Mouse (Mus musculus): ENCODE data around the gene Prdm16. TPM values are rescaled to one million over a fixed set of nuclear protein-coding genes. Genes with fewer than 3 reads are reported as not detected.

The Prdm16 gene
- polyA plus RNA-seq, 1 experiment from 2014 or later, result 16.2 TPM

DNA sequence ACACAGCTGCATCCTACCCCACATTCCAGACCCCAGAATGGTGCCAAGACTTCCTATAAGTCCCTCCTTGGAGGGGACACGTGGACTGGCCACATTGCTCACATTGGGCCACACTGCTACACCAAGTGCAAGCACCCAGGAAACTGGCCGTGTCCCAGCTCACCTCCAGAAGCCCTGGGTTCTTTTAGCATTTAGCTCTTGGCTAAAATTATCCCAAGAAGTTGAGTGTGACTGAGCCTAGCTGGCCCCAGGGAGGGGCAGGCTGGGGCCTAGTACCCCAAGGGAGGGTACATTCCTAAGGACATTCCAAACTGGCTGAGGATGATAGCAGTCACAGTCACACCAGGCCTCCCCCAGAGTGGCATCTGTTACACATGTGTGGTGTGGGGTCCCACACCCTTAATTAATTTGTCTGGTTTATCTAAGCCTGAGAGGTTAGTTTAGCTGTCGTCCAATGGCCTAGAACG is 342.9 kb downstream of the Prdm16 start:
- H3K4me1 ChIP-seq, result no peaks in the 10 kb centered on the region
- H3K36me3 ChIP-seq, result no peaks in the 10 kb centered on the region
- H3K4me3 ChIP-seq, result no peak overlapping the region
- H3K9me3 ChIP-seq, result no peaks in the 10 kb centered on the region
- no peak overlapping the region for H3K4me2 ChIP-seq (replicated peaks)
- no peak for ATAC-seq (ENCODE audit: low FRiP score, low read depth)
- H3K9ac ChIP-seq (replicated peaks), result no peak overlapping the region
- peaks cover 17% of the 10 kb centered on the region for H3K27me3 ChIP-seq
- H3K27ac ChIP-seq (replicated peaks), result no peak overlapping the region
- 62% methylated on average over 4 of the region's 4 CpGs for WGBS

DNA sequence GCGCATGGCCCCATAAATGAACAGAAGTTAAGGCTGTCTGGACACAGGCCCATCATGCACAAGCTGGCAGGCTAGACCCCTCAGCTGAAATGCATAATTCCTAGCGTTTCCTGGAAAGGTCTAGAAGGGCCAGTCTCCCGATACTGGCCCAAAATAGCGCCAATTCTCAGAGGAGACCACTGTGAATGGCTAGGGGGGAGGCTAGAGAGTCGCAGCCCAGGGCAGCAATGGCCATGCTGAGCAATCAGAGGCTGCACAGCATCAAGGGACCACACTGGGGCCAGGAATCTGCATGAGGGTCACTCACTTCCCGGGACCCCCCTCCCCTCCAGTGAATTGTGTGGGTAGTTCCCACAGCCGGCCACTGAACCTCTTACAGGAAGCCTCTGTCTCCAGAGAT is 353.0 kb downstream of the Prdm16 start:
- H3K4me1 ChIP-seq, result no peaks in the 10 kb centered on the region
- H3K9ac ChIP-seq (replicated peaks), result no peak overlapping the region
- H3K27ac ChIP-seq (replicated peaks), result no peak overlapping the region
- peaks cover 4% of the 10 kb centered on the region; the same call in 1 of the 2 replicates for H3K27me3 ChIP-seq
- H3K4me3 ChIP-seq, result no peak overlapping the region
- no peak for ATAC-seq (ENCODE audit: low FRiP score, low read depth)
- no peaks in the 10 kb centered on the region for H3K36me3 ChIP-seq
- 79% methylated on average over 7 of the region's 7 CpGs for WGBS
- no peak overlapping the region for H3K4me2 ChIP-seq (replicated peaks)
- H3K9me3 ChIP-seq, result no peaks in the 10 kb centered on the region

DNA sequence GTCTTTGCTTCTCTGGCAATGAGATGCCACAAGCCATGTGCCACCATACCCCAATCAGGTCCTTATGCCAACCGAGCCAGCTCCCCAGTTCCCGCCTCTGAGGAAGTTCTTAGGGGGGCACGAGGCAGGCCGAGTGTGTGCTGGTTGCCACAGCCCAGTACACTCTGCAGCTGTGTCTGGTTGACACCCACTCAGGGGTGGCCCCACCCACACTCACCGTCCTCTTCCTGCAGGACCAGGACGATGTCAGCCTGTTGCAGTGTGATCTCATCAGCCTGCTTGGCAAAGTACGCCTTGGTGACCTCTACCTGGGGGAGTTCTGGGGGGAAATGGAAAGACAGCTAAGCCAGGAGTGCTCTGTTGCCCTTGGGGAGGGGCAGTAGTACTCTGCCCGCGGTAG is 357.2 kb downstream of the Prdm16 start:
- H3K4me2 ChIP-seq (replicated peaks), result no peak overlapping the region
- 0 out of 2 replicates have a peak, but pooled peaks cover 4% of the 10 kb centered on the region for H3K27me3 ChIP-seq
- WGBS, result 88% methylated on average over 9 of the region's 9 CpGs
- no peaks in the 10 kb centered on the region for H3K4me1 ChIP-seq
- no peak overlapping the region for H3K4me3 ChIP-seq
- H3K9ac ChIP-seq (replicated peaks), result no peak overlapping the region
- peaks cover 3% of the 10 kb centered on the region for H3K36me3 ChIP-seq
- ATAC-seq (ENCODE audit: low FRiP score, low read depth), result no peak
- H3K9me3 ChIP-seq, result no peaks in the 10 kb centered on the region
- no peak overlapping the region for H3K27ac ChIP-seq (replicated peaks)

DNA sequence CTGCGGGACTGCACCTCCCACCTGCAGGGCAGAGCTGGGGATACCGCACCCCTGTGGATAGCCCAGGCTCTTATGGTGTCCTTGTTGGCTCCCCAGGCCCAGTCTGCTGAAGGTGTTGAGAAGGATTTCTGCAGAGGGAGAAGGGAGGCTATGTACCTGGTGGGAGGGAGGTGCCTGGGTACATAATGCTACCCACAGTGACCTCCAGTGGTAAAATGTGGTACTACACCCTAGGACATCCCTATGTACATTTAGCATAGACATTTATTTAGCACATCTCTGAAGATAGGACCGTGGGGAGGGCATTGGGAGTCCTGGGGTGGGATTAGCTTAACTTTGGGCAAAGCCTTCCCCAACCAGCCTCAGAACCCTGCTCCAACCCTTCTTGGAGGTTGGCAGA is 363.7 kb downstream of the Prdm16 start:
- no peak overlapping the region for H3K27ac ChIP-seq (replicated peaks)
- H3K4me1 ChIP-seq, result no peaks in the 10 kb centered on the region
- H3K36me3 ChIP-seq, result peaks cover 12% of the 10 kb centered on the region
- no peak overlapping the region for H3K4me3 ChIP-seq
- 47% methylated on average over 3 of the region's 3 CpGs for WGBS
- H3K27me3 ChIP-seq, result no peaks in the 10 kb centered on the region
- H3K9ac ChIP-seq (replicated peaks), result no peak overlapping the region
- H3K9me3 ChIP-seq, result no peaks in the 10 kb centered on the region
- no peak for ATAC-seq (ENCODE audit: low FRiP score, low read depth)
- H3K4me2 ChIP-seq (replicated peaks), result no peak overlapping the region

DNA sequence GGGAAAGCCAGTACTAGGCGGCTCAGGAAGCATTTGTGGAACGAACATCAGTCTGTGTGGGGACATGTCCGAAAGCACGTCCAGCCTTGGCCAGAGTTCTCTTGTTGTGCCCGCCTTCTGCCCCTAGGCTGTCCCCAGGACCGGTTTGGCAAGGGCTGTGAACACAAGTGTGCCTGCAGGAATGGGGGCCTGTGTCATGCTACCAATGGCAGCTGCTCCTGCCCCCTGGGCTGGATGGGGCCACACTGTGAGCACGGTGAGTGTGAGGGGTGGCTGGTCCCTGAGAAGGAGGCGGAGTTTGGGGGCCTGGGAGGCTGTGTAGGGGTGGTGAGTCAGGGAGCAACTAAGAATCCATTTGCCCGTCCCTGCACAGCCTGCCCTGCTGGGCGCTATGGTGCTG is 367.2 kb downstream of the Prdm16 start:
- no peak overlapping the region for H3K4me3 ChIP-seq
- no peaks in the 10 kb centered on the region for H3K27me3 ChIP-seq
- H3K4me2 ChIP-seq (replicated peaks), result no peak overlapping the region
- H3K27ac ChIP-seq (replicated peaks), result no peak overlapping the region
- ATAC-seq (ENCODE audit: low FRiP score, low read depth), result no peak
- no peaks in the 10 kb centered on the region for H3K4me1 ChIP-seq
- no peak overlapping the region for H3K9ac ChIP-seq (replicated peaks)
- peaks cover 9% of the 10 kb centered on the region for H3K36me3 ChIP-seq
- H3K9me3 ChIP-seq, result no peaks in the 10 kb centered on the region
- WGBS, result 61% methylated on average over 10 of the region's 10 CpGs

DNA sequence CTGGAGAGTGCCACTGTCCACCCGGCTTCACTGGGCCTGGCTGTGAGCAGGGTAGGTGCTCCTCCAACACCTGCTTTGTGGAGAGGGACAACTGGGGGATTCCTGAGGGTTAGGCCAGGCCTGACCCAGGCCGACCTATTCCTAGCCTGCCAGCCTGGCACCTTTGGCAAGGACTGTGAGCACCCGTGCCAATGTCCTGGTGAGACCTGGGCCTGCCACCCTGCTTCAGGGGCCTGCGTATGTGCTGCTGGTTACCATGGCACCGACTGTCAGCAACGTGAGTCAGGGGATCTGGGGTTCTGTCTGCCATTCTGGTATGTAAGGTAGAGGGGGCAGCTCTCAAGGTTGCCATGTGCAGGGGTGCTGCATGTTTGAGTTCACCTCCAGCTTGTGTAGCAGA is 369.2 kb downstream of the Prdm16 start:
- Histone ChIP-seq H3K27ac (replicated peaks) (no peak overlapping the region), H3K4me1 (no peaks in the 10 kb centered on the region), H3K9ac (replicated peaks) (no peak overlapping the region), H3K27me3 (no peaks in the 10 kb centered on the region), H3K36me3 (peaks cover 10% of the 10 kb centered on the region), H3K4me3 (no peak overlapping the region), H3K4me2 (replicated peaks) (no peak overlapping the region), H3K9me3 (0 out of 2 replicates have a peak, but pooled peaks cover 2% of the 10 kb centered on the region)
- WGBS, result 85% methylated on average over 6 of the region's 6 CpGs
- no peak for ATAC-seq (ENCODE audit: low FRiP score, low read depth)

Other genes with a start within 250 kb of the Prdm16 start
- gene Actrt2, start 31.0 kb upstream of the Prdm16 start, polyA plus RNA-seq (2016; fragmentation: Nextera tagmentation; extraction: Ambion mirVana), result not detected in 2 replicates
- 0.16 and 0.46 TPM in 2 replicates for gene Ttc34, start 200.6 kb upstream of the Prdm16 start, polyA plus RNA-seq (2016; fragmentation: Nextera tagmentation; extraction: Ambion mirVana)
- 0.19 and 0.37 TPM in 2 replicates for gene Mmel1, start 232.7 kb upstream of the Prdm16 start, polyA plus RNA-seq (2016; fragmentation: Nextera tagmentation; extraction: Ambion mirVana)

Data from midbrain, embryonic 12.5 days (tissue).